Mouse (Mus musculus) heart, embryonic 16.5 days (tissue): ENCODE results near the gene Tcta. TPM values are rescaled to one million over a fixed set of nuclear protein-coding genes. Genes with fewer than 3 reads are reported as not detected.

Experiments used
- polyA plus RNA-seq: library from polyadenylated mRNA; unstranded; fragments of >200 nt; fragmentation: Nextera tagmentation; extraction: Ambion mirVana; gene quantifications from 2 replicates; pipeline ENCODE4 v1.2.1, GENCODE M21; 2015

Tcta gene
- polyA plus RNA-seq, 1 experiment from 2014 or later: 34.2 TPM

Other genes starting within 250 kb of the Tcta start
- 0.44 and 0.53 TPM in 2 replicates for gene Mst1, start 225.7 kb downstream of the Tcta start, polyA plus RNA-seq
- gene Rnf123, start 222.8 kb downstream of the Tcta start, polyA plus RNA-seq: 31.3 and 34.7 TPM in 2 replicates
- gene Apeh, start 211.6 kb downstream of the Tcta start, polyA plus RNA-seq: 54.5 and 57.0 TPM in 2 replicates
- gene Bsn, start 115.8 kb downstream of the Tcta start, polyA plus RNA-seq: 0.34 and 0.81 TPM in 2 replicates
- gene Dag1, start 42.2 kb downstream of the Tcta start, polyA plus RNA-seq: 136 and 145 TPM in 2 replicates
- 23.7 and 26.9 TPM in 2 replicates for gene Nicn1, start 15.7 kb downstream of the Tcta start, polyA plus RNA-seq
- 8.1 and 8.7 TPM in 2 replicates for gene Amt, start 9.3 kb downstream of the Tcta start, polyA plus RNA-seq
- 372 and 444 TPM in 2 replicates for gene Rhoa, start within 50 bp of the Tcta start, polyA plus RNA-seq
- 647 and 680 TPM in 2 replicates for gene Gpx1, start 32.7 kb upstream of the Tcta start, polyA plus RNA-seq
- 83.6 and 84.2 TPM in 2 replicates for gene Usp4, start 41.7 kb upstream of the Tcta start, polyA plus RNA-seq
- 0.14 and 0.42 TPM in 2 replicates for gene 1700102P08Rik, start 86.6 kb upstream of the Tcta start, polyA plus RNA-seq
- gene Ccdc36, start 122.3 kb upstream of the Tcta start, polyA plus RNA-seq: 0.45 and 0.71 TPM in 2 replicates
- not detected in 2 replicates for gene BC048562, start 130.3 kb upstream of the Tcta start, polyA plus RNA-seq
- 39.8 and 44.3 TPM in 2 replicates for gene Ccdc71, start 154.4 kb upstream of the Tcta start, polyA plus RNA-seq
- gene Klhdc8b, start 155.4 kb upstream of the Tcta start, polyA plus RNA-seq: 103 and 110 TPM in 2 replicates
- gene Lamb2, start 173.6 kb upstream of the Tcta start, polyA plus RNA-seq: 67.1 and 77.7 TPM in 2 replicates
- 60.1 and 63.5 TPM in 2 replicates for gene Usp19, start 184.4 kb upstream of the Tcta start, polyA plus RNA-seq
- 70.4 and 83.2 TPM in 2 replicates for gene Qars, start 201.5 kb upstream of the Tcta start, polyA plus RNA-seq
- 82.2 and 82.5 TPM in 2 replicates for gene Qrich1, start 210.6 kb upstream of the Tcta start, polyA plus RNA-seq